Mouse (Mus musculus): ENCODE data around the gene Ntn1. TPM values are rescaled to one million over a fixed set of nuclear protein-coding genes. Genes with fewer than 3 reads are reported as not detected.

Gene Ntn1
- polyA plus RNA-seq, 1 experiment = 7.6 TPM

DNA sequence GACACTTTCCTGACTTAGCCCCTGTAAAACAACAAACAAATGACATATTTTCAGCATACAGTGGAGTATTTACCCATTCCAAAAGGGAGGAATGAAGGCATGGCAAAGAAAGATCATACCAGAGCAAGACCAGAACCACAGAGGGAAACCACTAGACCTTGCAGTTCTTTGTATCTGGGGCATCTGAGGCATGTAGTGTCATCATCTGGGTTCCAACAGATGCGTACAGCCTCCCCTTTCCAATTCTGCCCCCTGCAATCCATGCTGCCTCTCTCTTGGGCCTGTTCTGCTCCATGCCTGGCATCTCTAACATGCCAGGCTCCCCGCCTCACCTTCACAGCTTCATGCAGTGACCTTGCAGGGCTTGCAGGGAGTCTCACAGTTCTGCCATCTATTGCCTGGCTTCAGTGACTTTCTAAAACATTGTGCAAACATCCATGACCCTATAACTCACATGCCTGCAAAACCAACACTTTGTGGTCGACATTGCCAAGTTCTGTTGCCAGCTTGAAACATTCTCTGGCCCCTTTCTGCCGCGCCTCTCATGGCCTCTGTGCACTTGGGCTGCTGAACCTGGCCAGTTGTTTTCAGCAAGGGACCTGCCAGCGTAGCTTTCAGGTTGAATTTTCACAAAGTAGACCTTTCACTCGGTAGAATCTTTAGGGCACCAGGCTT is 228.5 kb downstream of the Ntn1 start:
- Histone ChIP-seq H3K27ac (replicated peaks; ENCODE audit: low read depth, low read length) (no peak overlapping the region), H3K4me3 (ENCODE audit: insufficient read depth, low read depth, low read length) (no peak overlapping the region), H3K4me1 (ENCODE audit: control insufficient read depth, insufficient read depth, insufficient read length, low read length) (peaks cover 2% of the 10 kb centered on the region)

- no peak overlapping the region for H3K27ac ChIP-seq (replicated peaks; ENCODE audit: low read depth, low read length)
- peaks cover 2% of the 10 kb centered on the region for H3K4me1 ChIP-seq (ENCODE audit: control insufficient read depth, insufficient read depth, insufficient read length, low read length)
- H3K4me3 ChIP-seq (ENCODE audit: insufficient read depth, low read depth, low read length) = no peak overlapping the region
These were observed 232.2 kb downstream of the Ntn1 start for GRCm38 (mm10) chr11:68168427-68168826.

- H3K27ac ChIP-seq (replicated peaks; ENCODE audit: low read depth, low read length) = no peak overlapping the region
- H3K4me1 ChIP-seq (ENCODE audit: control insufficient read depth, insufficient read depth, insufficient read length, low read length) = no peaks in the 10 kb centered on the region
- H3K4me3 ChIP-seq (ENCODE audit: insufficient read depth, low read depth, low read length) = no peak overlapping the region
These were observed 236.2 kb downstream of the Ntn1 start for GRCm38 (mm10) chr11:68164408-68164807.

DNA sequence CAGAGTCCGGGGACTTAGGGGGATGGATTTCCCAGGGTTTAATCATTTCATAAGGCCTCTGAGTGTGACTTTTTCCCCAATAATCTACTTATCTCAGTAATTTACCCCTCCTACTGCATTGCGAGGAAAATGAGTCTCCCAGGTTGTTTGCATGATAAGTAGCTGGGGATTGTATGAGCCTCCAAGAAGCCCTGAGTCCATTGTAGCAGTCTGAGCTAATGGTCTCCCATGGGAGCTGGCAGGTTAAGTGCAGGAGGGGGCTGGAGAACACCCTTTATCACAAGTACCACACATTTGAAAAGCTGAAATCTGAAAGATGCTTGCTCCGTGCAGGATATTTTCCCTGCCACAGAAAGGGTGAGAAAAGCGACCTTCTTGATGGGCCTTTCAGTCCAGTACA is 240.8 kb downstream of the Ntn1 start:
- no peak overlapping the region for H3K4me3 ChIP-seq (ENCODE audit: insufficient read depth, low read depth, low read length)
- no peaks in the 10 kb centered on the region for H3K4me1 ChIP-seq (ENCODE audit: control insufficient read depth, insufficient read depth, insufficient read length, low read length)

More for the DNA sequence above, 240.8 kb downstream of the Ntn1 start:
- H3K27ac ChIP-seq (replicated peaks; ENCODE audit: low read depth, low read length) = no peak overlapping the region

Other genes with a start within 250 kb of the Ntn1 start
- gene Pik3r5, start 31.3 kb upstream of the Ntn1 start, polyA plus RNA-seq (2012; ENCODE audit: insufficient read depth, insufficient read length, missing spikeins) = 0.75 and 1.5 TPM in 2 replicates
- 1.7 and 3.3 TPM in 2 replicates for gene Pik3r6, start 102.2 kb upstream of the Ntn1 start, polyA plus RNA-seq (2012; ENCODE audit: insufficient read depth, insufficient read length, missing spikeins)
- not detected in 2 replicates for gene Mfsd6l, start 155.4 kb upstream of the Ntn1 start, polyA plus RNA-seq (2012; ENCODE audit: insufficient read depth, insufficient read length, missing spikeins)
- not detected in 2 replicates for gene Ccdc42, start 186.2 kb upstream of the Ntn1 start, polyA plus RNA-seq (2012; ENCODE audit: insufficient read depth, insufficient read length, missing spikeins)